15 mouse cellular contexts compared by ENCODE assay signal in genomic region chr12:76377059-76377458, GRCm38 (mm10). TPM values are rescaled to one million over a fixed set of nuclear protein-coding genes. Genes with fewer than 3 reads are reported as not detected.
DNase-seq lines count a peak whose midpoint lies in the region; ATAC-seq and TF ChIP-seq lines count a peak whose summit lies in the region.
"Had no signal": no experiment of that assay in that cellular context is flagged by ENCODE, and none has a peak within 500 bp of the region (broad histone marks: within the 10 kb centered on the region; RNA-seq: fewer than 3 reads in every experiment).

No protein-coding gene starts in this region.

- peak; percentile 74 for TF ChIP-seq POLR2A in CH12.LX (IDR thresholded peaks at IDR 0.05; ENCODE audit: low read depth, low read length)
- no peak for TF ChIP-seq POLR2A in bone marrow macrophage, adult 2 months (IDR thresholded peaks at IDR 0.05; ENCODE audit: borderline replicate concordance, low read depth, low read length)
- TF ChIP-seq POLR2A in cerebellum, adult 2 months (IDR thresholded peaks at IDR 0.05; ENCODE audit: borderline replicate concordance, insufficient read depth, low read length) = no peak

- dilution Hi-C loops in CH12.LX (cut with MboI; ENCODE audit: extremely low pct_ligation_motif_present, extremely low pct_unique_long_range_greater_than_20kb, low sequenced_read_pairs) = no loop called here

- ATAC-seq in liver, embryonic 11.5 days (replicated peaks; ENCODE audit: low FRiP score) = no peak
- ATAC-seq in megakaryocyte, adult 5-6 weeks (ENCODE audit: poor library complexity, severe bottlenecking) = peak; percentile 81

- H3K9me3 ChIP-seq in liver, embryonic 11.5 days (ENCODE audit: control insufficient read depth, low read length) = no peaks in the 10 kb centered on the region
- H3K9me3 ChIP-seq in CH12.LX (replicated peaks; ENCODE audit: low read length) = peaks cover 3% of the 10 kb centered on the region
- H3K9me3 ChIP-seq: G1E; hindbrain, embryonic 15.5 days; limb, embryonic 13.5 days had no signal

- DNase-seq in liver, embryonic 11.5 days (ENCODE audit: low spot score) = no peak
- DNase-seq in liver (no peak), CH12.LX (ENCODE audit: extremely low read depth) (peak; percentile 71)
- DNase-seq in cerebellum, adult 2 months = no peak
- DNase-seq in right cerebral cortex, postnatal 14 days = no peak
- no peak for DNase-seq in frontal cortex, adult 2 months (ENCODE audit: extremely low spot score in 1 of 2, low spot score in 1 of 2)
- DNase-seq: gastrocnemius, postnatal 10 days had no signal

- 0 out of 2 replicates have a peak overlapping the region, but pooled peaks have one; percentile 11 for H3K27ac ChIP-seq in liver, embryonic 11.5 days (ENCODE audit: low read depth, low read length)
- peak overlapping the region; percentile 99 for H3K27ac ChIP-seq in CH12.LX (ENCODE audit: insufficient read depth, low read depth)
- peak overlapping the region; percentile 20 for H3K27ac ChIP-seq in bone marrow macrophage, adult 2 months (ENCODE audit: insufficient read depth, low read depth, low read length)
- no peak overlapping the region for H3K27ac ChIP-seq in cerebellum, adult 2 months (ENCODE audit: insufficient read depth, low read length)
- H3K27ac ChIP-seq: hindbrain, embryonic 15.5 days; left cerebral cortex, adult 2 months; limb, embryonic 13.5 days had no signal

- no peak overlapping the region; the same call in 1 of the 2 replicates for H3K9ac ChIP-seq in liver, embryonic 11.5 days (ENCODE audit: low read depth, low read length)
- H3K9ac ChIP-seq in CH12.LX (ENCODE audit: insufficient read depth, low read depth) = peak overlapping the region; percentile 85
- H3K9ac ChIP-seq: hindbrain, embryonic 15.5 days; limb, embryonic 13.5 days had no signal

- H3K79me2 ChIP-seq in CH12.LX (replicated peaks; ENCODE audit: control insufficient read depth, extremely low read depth, insufficient read depth, poor library complexity, severe bottlenecking) = peaks cover 83% of the 10 kb centered on the region

- peaks cover 61% of the 10 kb centered on the region for H3K4me1 ChIP-seq in liver, embryonic 11.5 days (replicated peaks; ENCODE audit: control insufficient read depth, insufficient read depth, low read length)
- H3K4me1 ChIP-seq in CH12.LX (ENCODE audit: control insufficient read depth in 1 of 2, insufficient read depth in 2 of 2) = peaks cover 5 to 56% of the 10 kb centered on the region in 2 experiments; a peak in 3 of 4 replicates
- peaks cover 50% of the 10 kb centered on the region for H3K4me1 ChIP-seq in bone marrow macrophage, adult 2 months (ENCODE audit: control insufficient read depth, insufficient read depth, low read length)
- H3K4me1 ChIP-seq in cerebellum, adult 2 months (ENCODE audit: control insufficient read depth, insufficient read depth, low read length) = no peaks in the 10 kb centered on the region

- in situ Hi-C loops in CH12.LX (cut with MboI; ENCODE audit: low pct_ligation_motif_present, low pct_unique_long_range_greater_than_20kb, low sequenced_read_pairs) = no loop called here

- 87% methylated on average over 6 of the region's 6 CpGs for WGBS in liver, embryonic 11.5 days
- 76% methylated on average over 6 of the region's 6 CpGs for WGBS in cerebellum, adult 2 months

- no peaks in the 10 kb centered on the region for H3K27me3 ChIP-seq in liver, embryonic 11.5 days (replicated peaks; ENCODE audit: control insufficient read depth, insufficient read depth, low read length)
- H3K27me3 ChIP-seq in CH12.LX (replicated peaks) = no peaks in the 10 kb centered on the region
- H3K27me3 ChIP-seq in cerebellum, adult 2 months (ENCODE audit: control insufficient read depth, insufficient read depth, low read length) = no peaks in the 10 kb centered on the region
- H3K27me3 ChIP-seq: hindbrain, embryonic 15.5 days; limb, embryonic 13.5 days had no signal

- no peak overlapping the region for H3K4me3 ChIP-seq in liver, embryonic 11.5 days (ENCODE audit: low read depth, low read length)
- peak overlapping the region in 1 of 3 experiments; percentile 47 for H3K4me3 ChIP-seq in CH12.LX (replicated peaks in 1 of 3; ENCODE audit: low read depth in 2 of 3, low read length in 2 of 3, poor library complexity in 1 of 3)
- H3K4me3 ChIP-seq in bone marrow macrophage, adult 2 months (ENCODE audit: insufficient read depth, low read length) = no peak overlapping the region
- H3K4me3 ChIP-seq in cerebellum, adult 2 months (replicated peaks; ENCODE audit: insufficient read depth, low read depth, low read length) = no peak overlapping the region
- H3K4me3 ChIP-seq: hindbrain, embryonic 15.5 days; left cerebral cortex, adult 2 months; limb, embryonic 13.5 days had no signal

- TF ChIP-seq CTCF in CH12.LX (conservative IDR thresholded peaks at IDR 0.05 in 1 of 2, IDR thresholded peaks at IDR 0.05 in 1 of 2; ENCODE audit: low read depth in 2 of 2, low read length in 2 of 2) = no peak
- 0 out of 2 replicates have a peak, but pooled peaks have one; percentile 5 for TF ChIP-seq CTCF in bone marrow macrophage, adult 2 months (IDR thresholded peaks at IDR 0.05; ENCODE audit: low read depth, low read length)
- no peak for TF ChIP-seq CTCF in cerebellum, adult 2 months (IDR thresholded peaks at IDR 0.05; ENCODE audit: borderline replicate concordance, insufficient read depth, low read depth, low read length)

- TF ChIP-seq EP300 in CH12.LX (IDR thresholded peaks at IDR 0.05; ENCODE audit: low read length) = 0 out of 2 replicates have a peak, but pooled peaks have one; percentile 36

- H3K36me3 ChIP-seq in liver, embryonic 11.5 days (ENCODE audit: control insufficient read depth, insufficient read depth, low read length) = no peaks in the 10 kb centered on the region
- H3K36me3 ChIP-seq in CH12.LX (replicated peaks in 1 of 2; ENCODE audit: control insufficient read depth in 1 of 2, insufficient read depth in 1 of 2, low read length in 1 of 2) = peaks cover 12 to 36% of the 10 kb centered on the region in 2 experiments
- H3K36me3 ChIP-seq: hindbrain, embryonic 15.5 days; limb, embryonic 13.5 days had no signal

- H3K4me2 ChIP-seq in liver, embryonic 11.5 days = no peak overlapping the region; the same call in 1 of the 2 replicates
- H3K4me2 ChIP-seq in CH12.LX (ENCODE audit: insufficient read depth, low read depth, poor library complexity, severe bottlenecking) = peak overlapping the region; percentile 75
- H3K4me2 ChIP-seq: hindbrain, embryonic 15.5 days; limb, embryonic 13.5 days had no signal

- no peak for TF ChIP-seq RAD21 in CH12.LX (IDR thresholded peaks at IDR 0.05; ENCODE audit: low read depth, low read length)

RNA-seq across cellular contexts. Expression of gene Zbtb1, which starts 7.0 kb away (rescaled TPM):
- polyA plus RNA-seq in liver, embryonic 11.5 days (2014; fragmentation: Nextera tagmentation; extraction: Ambion mirVana) = 9.4 and 11.1 TPM in 2 replicates
- total RNA-seq in CH12.LX (2012; rRNA removed) (6.4 and 7.5 TPM in 2 replicates), CH12.LX (2014; rRNA removed) (22.0 and 24.9 TPM in 2 replicates)
- 16.0 and 17.1 TPM in 2 replicates for polyA plus RNA-seq in CH12.LX (2012; ENCODE audit: insufficient read length, low read depth)
- polyA plus RNA-seq in bone marrow macrophage, adult 2 months (2012; ENCODE audit: insufficient read depth, insufficient read length, missing spikeins) = 8.8 and 9.6 TPM in 2 replicates
- 8.9 and 11.7 TPM in 2 replicates for total RNA-seq in megakaryocyte, adult 5-6 weeks (2015)
- total RNA-seq in megakaryocyte, adult 5-6 weeks (2017) = 9.1 and 10.1 TPM in 2 replicates
- 3.2 and 3.3 TPM in 2 replicates for polyA plus RNA-seq in cerebellum, adult 2 months (2012; rRNA removed)
- polyA plus RNA-seq in frontal cortex, adult 2 months (2012; rRNA removed) = 3.7 and 3.9 TPM in 2 replicates

RNA-seq across cellular contexts. Expression of gene Zbtb25, which starts 7.7 kb away (rescaled TPM):
- polyA plus RNA-seq in liver, embryonic 11.5 days (2014; fragmentation: Nextera tagmentation; extraction: Ambion mirVana) = 14.3 and 16.6 TPM in 2 replicates
- total RNA-seq in CH12.LX (2012; rRNA removed) = 7.3 TPM in 2 replicates
- total RNA-seq in CH12.LX (2014; rRNA removed) = 6.6 and 7.2 TPM in 2 replicates
- polyA plus RNA-seq in CH12.LX (2012; ENCODE audit: insufficient read length, low read depth) = 8.5 and 18.7 TPM in 2 replicates
- 8.6 and 9.5 TPM in 2 replicates for polyA plus RNA-seq in bone marrow macrophage, adult 2 months (2012; ENCODE audit: insufficient read depth, insufficient read length, missing spikeins)
- 11.9 and 13.5 TPM in 2 replicates for total RNA-seq in megakaryocyte, adult 5-6 weeks (2015)
- 7.2 and 9.2 TPM in 2 replicates for total RNA-seq in megakaryocyte, adult 5-6 weeks (2017)
- polyA plus RNA-seq in cerebellum, adult 2 months (2012; rRNA removed) = 16.7 and 18.8 TPM in 2 replicates
- polyA plus RNA-seq in frontal cortex, adult 2 months (2012; rRNA removed) = 15.9 and 19.0 TPM in 2 replicates

RNA-seq across cellular contexts. Expression of gene Hspa2, which starts 26.9 kb away (rescaled TPM):
- polyA plus RNA-seq in liver, embryonic 11.5 days (2014; fragmentation: Nextera tagmentation; extraction: Ambion mirVana) = 4.2 and 5.4 TPM in 2 replicates
- total RNA-seq in CH12.LX (2012; rRNA removed) (4.7 and 5.3 TPM in 2 replicates), CH12.LX (2014; rRNA removed) (3.4 and 3.6 TPM in 2 replicates)
- polyA plus RNA-seq in CH12.LX (2012; ENCODE audit: insufficient read length, low read depth) = 3.4 and 3.8 TPM in 2 replicates
- 5.8 and 8.0 TPM in 2 replicates for polyA plus RNA-seq in bone marrow macrophage, adult 2 months (2012; ENCODE audit: insufficient read depth, insufficient read length, missing spikeins)
- total RNA-seq in megakaryocyte, adult 5-6 weeks (2015) = 1.3 and 2.2 TPM in 2 replicates
- total RNA-seq in megakaryocyte, adult 5-6 weeks (2017) = 4.8 and 6.7 TPM in 2 replicates
- 20.0 and 20.6 TPM in 2 replicates for polyA plus RNA-seq in cerebellum, adult 2 months (2012; rRNA removed)
- 64.5 and 73.2 TPM in 2 replicates for polyA plus RNA-seq in frontal cortex, adult 2 months (2012; rRNA removed)

RNA-seq across cellular contexts. Expression of gene Ppp1r36, which starts 40.3 kb away (rescaled TPM):
- 0.51 TPM in 2 replicates for polyA plus RNA-seq in liver, embryonic 11.5 days (2014; fragmentation: Nextera tagmentation; extraction: Ambion mirVana)
- not detected in 2 replicates for total RNA-seq in CH12.LX (2012; rRNA removed)
- total RNA-seq in CH12.LX (2014; rRNA removed) = not detected in 2 replicates
- polyA plus RNA-seq in CH12.LX (2012; ENCODE audit: insufficient read length, low read depth) = not detected in 2 replicates
- not detected in 2 replicates for polyA plus RNA-seq in bone marrow macrophage, adult 2 months (2012; ENCODE audit: insufficient read depth, insufficient read length, missing spikeins)
- total RNA-seq in megakaryocyte, adult 5-6 weeks (2015) = 0.58 TPM in 1 of 2 replicates, not detected in the other
- 0.18 TPM in 1 of 2 replicates, not detected in the other for total RNA-seq in megakaryocyte, adult 5-6 weeks (2017)
- 0.72 and 0.90 TPM in 2 replicates for polyA plus RNA-seq in cerebellum, adult 2 months (2012; rRNA removed)
- 1.5 and 1.8 TPM in 2 replicates for polyA plus RNA-seq in frontal cortex, adult 2 months (2012; rRNA removed)
- total RNA-seq: adrenal gland, postnatal 14 days had no signal
- polyA plus RNA-seq: G1E; thymus, adult 2 months had no signal

RNA-seq across cellular contexts. Expression of gene Akap5, which starts 52.4 kb away (rescaled TPM):
- polyA plus RNA-seq in liver, embryonic 11.5 days (2014; fragmentation: Nextera tagmentation; extraction: Ambion mirVana) = 2.4 and 2.8 TPM in 2 replicates
- total RNA-seq in CH12.LX (2012; rRNA removed) = 0.38 and 0.67 TPM in 2 replicates
- total RNA-seq in CH12.LX (2014; rRNA removed) = 0.27 and 0.32 TPM in 2 replicates
- polyA plus RNA-seq in CH12.LX (2012; ENCODE audit: insufficient read length, low read depth) = 0.76 and 0.89 TPM in 2 replicates
- polyA plus RNA-seq in bone marrow macrophage, adult 2 months (2012; ENCODE audit: insufficient read depth, insufficient read length, missing spikeins) = not detected in 2 replicates
- total RNA-seq in megakaryocyte, adult 5-6 weeks (2015) = not detected in 2 replicates
- 0.08 and 0.15 TPM in 2 replicates for total RNA-seq in megakaryocyte, adult 5-6 weeks (2017)
- 3.8 and 4.4 TPM in 2 replicates for polyA plus RNA-seq in cerebellum, adult 2 months (2012; rRNA removed)
- 41.2 and 42.3 TPM in 2 replicates for polyA plus RNA-seq in frontal cortex, adult 2 months (2012; rRNA removed)
